Mouse (Mus musculus): ENCODE measurements around the gene Slf2.
A peak's percentile ranks its signal among the peaks of the same experiment; 100 is the strongest.

The Slf2 gene

DNA sequence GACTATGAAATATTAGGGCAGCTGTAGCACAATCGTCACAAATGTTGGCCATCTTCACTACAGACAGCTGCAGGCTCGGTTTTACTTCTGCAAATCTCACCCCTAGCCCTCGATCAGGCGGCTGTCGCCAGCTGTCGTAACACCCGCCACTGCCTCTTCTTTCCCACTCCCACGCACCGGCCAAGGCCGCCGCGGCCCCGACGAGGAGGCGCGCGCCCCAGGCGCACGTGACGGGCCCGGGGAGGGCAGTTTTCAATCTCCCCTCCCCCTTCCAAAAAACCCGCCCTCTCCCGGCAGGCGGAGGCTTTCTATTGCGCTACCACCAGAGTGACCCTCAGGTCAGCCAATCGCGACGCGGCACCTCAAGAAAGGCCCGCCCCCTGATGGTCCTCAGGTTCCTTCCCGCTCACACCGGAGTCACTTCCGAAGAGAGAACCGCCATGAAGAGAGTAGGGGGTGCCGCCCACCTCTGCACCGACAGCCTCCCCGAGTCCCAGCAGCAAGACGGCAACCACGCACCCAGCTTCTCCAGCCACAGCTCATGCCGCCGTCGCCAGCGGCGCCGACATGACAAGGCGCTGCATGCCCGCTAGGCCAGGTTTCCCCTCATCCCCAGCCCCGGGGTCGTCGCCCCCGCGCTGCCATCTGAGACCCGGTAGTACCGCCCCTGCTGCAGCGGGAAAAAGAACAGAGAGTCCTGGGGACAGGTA lies at the start of gene Slf2:
Gene Slf2 (plus strand): TSS at position 408 of the 710 bp plus-strand sequence.
- peak; percentile 98 to 99 for DNase-seq

DNA sequence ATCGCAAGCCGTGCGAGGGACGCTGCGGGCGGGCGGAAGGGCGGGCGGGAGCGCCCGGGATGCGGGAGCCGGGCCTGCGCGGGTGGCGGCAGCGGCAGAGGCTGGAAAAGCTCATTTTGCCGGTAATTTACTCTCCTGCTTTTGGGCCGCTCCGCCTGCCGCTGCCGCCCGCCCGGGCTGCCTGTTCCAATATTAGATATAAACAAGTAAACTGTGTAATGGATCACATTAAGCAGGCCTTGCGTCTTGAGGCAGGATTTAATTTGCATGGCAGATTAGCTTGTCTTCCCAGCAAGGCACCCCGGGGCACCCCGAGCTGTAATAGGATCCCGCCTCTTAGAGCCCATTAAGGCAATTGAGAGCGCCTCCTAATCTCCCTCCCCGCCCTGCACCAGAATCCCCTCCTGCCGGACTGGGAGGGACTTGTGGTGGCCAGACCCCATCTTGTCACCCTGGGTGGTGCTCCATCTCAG lies 48.4 kb upstream of the Slf2 start:
- no peak for DNase-seq

DNA sequence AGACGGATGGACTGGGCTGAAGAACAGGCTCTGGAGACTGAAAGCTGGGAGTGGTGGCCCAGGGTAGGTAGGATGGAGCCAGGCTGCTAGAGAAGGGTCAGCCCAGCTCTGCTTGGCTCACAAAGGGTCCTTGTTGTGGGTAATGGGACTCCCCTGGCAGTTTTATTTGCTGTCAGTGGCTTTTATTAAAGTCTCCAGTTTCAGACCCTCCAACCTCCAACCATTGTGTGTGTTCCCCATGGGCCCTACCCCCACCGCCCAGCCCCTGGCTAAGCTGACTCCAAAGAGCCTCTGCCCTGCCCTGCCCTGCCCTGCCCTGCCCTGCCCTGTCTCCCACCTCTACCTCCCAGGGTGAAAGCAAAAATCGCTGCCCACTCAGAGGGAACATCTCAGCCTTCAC lies 46.6 kb upstream of the Slf2 start:
- DNase-seq, result no peak

DNA sequence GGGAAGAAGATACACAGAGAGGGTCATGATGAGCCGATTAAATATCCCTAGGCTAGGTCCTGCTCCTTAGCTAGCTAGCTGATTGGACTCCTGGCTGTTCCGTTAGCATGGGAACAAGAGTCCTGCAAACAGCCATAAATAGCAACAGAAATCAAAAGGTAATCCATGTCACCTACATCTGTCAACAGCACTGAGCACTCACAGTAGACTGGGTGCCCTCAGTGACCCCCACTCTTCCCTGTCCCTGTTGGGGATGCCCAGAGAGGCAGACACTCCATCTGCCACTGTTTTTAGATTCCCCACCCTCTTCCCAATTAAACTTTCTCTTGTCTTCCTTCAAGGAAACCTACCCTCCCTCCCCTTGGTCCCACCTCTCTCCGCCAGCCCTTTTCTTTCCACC lies 44.5 kb upstream of the Slf2 start:
- DNase-seq, result no peak

DNA sequence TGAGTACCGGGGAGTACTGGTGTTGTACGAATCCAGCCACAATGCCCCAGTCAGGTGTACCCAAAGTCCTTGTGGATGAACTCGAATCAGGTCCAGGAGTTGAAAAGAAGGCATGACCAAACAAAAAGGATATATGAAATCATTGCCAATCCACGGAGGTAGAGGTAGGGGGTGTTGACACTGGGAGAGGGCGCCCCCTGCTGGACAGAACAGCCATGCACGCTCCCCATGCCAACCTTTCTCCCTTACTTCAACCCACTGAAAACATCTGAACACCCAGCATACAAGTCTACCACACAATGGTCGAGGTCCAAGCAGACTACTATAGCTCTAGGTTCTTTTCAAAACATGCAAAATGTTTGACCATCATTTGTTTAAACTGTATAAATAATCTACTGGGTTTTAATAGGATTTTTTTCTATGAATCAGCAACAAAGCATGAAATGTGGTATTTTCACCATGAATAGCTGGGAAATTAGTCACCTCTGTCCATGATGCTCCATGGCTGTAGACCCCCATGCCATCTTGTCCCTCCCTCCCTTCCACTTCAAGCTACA lies 43.2 kb upstream of the Slf2 start:
- DNase-seq, result peak in 1 of 2 experiments; percentile 60

DNA sequence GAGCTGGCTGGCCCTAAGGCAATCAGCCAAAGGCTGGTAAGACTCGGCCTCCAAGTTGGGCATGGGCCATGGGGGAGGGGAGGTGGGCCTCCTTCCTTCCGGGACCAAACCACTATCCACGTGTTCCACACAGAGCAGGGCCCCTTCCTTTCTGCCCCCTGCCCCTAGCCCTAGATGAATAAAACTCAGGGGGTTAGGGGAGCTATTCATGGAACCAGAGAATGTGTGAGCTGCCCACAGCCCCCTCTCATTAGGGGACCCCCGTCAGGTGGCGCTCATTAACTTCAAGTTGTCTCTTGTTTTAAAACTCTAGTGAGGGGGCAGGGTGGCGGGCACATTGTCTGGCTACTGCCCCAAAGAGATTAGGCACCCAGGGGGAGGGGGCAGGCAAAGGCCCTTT lies 41.4 kb upstream of the Slf2 start:
- no peak for DNase-seq

DNA sequence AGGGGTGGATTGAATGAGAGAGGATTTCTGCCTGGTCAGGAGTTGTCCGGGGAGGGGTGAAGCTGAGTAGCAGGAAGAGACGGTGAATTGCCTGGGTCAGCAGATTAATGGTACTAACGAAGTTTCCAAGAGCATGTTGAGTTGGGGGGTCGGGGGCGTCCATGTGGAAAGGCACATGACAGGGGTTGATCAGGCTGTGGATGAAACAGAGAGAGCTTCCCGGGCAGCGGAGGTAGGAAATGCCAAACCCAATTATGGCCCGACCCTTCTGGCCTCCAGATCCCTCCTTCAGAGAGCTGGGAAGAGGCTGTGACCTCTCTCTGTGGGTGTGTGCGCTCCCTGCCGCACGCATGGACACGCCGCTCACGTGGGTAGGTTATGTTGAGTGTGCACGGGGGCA lies 39.5 kb upstream of the Slf2 start:
- DNase-seq, result no peak

DNA sequence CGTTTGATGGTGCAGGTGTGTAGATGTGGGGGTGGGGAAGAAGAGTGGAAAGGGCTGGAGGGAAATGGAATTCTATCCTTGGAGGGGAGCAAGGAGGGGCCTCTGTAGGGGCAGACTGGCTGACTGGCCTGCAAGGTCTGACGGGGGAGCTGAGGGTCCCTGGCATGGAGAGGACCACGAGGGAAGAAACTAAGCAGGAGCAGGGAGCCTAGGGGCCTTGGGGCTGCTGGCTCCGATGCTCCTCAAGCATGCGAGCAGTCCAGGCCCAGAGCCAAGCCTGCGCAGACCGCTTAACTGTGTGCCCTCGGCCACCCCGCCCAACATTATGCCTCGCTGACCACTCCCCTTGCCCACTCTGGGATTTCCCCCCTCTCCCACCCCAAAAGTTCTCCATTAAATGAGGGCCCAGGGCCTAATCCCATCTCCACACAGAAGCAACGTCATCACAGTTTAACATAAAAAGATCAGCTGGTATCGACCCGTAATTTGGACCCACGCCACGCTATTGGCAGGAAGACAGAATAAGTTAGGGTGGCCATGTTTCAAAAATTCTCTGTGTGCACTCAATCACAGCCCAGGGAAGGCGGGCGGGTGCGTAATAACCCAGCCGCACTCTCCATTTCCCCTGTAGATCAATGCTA lies 37.6 kb upstream of the Slf2 start:
- no peak for DNase-seq

DNA sequence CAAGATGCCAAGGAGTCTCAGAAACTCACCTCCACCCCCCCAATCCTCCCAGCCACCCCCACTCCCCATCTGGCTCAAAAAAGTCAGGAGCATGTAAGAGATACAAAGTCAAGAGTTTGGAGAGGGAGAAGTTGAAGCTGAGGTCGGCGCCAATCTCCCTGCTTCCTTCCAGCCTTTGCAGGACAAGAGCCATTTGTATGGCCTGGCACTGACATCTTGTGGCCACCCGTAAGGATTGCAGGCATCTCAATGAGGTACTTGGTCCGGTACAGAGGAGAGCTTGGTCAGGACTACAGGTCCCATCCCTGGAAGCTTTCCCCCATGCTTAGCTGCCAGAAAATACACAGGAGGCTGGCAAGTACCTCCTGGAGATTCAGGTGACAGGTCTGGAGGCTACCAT lies 35.7 kb upstream of the Slf2 start:
- peak in 1 of 2 experiments; percentile 47 for DNase-seq

DNA sequence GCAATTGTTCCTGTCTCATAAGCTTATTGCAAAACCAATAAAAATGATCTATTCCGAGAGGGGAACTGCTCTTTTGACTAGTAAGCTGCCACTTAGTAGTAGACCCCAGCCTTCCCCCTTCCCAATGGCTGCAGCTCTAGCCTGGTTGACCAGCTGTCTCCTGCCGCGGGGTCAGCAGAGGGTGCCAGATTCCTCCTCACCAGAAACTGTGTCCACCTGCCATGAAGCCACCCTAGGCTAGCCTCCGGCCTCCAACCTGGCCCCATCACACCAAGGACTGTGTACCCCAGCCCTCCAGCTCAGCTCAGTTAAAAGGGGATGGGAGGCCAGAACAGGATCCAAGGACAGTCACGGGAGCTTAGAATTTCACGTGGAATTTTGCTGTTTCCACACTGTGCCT lies 34.5 kb upstream of the Slf2 start:
- DNase-seq, result no peak

DNA sequence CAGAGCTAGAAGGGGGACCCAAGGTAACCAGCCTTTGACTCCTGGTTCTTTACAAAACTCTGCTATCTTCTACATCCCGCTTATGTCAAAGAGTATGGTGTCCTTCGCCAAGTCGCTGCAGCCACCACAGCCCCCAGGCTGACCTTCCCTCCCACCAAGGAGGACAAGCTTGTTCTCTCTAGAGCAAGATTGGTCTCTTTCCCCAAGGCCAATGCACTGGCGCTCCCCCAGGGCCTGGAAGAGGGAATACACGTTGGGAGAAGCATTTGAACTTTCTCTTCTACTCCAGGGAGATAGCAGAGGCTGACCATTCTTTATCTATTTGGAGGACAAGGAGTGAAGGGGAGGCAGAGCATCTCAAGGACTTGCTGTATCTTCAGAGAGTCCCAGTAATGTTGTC lies 33.4 kb upstream of the Slf2 start:
- DNase-seq, result no peak

DNA sequence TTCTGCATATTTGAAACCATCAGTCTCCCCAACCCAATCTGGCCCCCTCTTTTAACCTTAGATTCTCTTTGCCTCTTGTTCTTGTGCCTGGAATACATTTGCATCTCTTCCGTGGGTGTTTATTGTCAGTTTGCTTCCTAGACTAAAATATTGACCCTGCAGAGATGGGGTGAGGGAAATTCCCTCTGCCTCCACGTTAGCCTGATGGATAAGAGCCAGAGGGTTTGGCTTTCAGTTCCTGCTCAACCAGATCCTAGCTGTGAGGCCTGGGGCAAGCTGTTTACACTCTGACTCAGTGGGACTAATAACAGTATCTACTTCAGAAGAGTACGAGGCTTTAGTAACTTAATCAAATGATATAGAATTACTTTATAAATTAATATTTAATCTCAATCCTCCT lies 32.3 kb upstream of the Slf2 start:
- DNase-seq, result no peak

DNA sequence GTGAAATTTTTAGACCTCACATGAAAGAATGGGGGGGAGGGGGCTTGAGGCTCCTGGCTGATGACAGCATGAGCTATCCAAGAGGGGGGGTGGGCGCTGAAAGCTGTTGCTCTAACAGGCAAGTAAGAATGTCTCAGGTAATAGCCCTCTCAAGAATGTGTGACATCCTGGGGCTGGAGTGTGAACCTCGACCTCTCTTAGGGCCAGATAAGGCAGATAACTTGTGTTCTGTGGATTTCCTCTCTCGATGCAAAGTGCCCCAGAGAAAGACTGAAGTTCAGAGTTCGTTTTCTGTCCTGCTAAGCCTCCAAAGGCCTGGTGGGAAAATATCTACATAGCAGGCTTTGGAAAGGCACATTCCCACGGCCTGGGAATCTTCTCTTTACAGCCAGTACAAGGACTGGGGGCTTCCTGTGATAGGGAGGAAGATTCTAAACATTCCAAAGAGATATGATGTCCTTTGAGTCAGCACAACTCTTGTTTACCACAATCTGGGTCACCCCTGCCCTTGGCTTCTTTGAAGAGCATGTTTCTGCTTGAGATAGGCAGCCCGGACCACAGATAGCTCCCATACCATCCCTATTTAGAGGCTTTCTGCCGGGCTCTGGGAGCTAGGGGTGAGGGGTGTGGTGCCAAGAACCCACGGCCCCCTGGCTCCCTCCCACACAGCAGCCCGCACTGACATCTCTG lies 31.7 kb upstream of the Slf2 start:
- no peak for DNase-seq

DNA sequence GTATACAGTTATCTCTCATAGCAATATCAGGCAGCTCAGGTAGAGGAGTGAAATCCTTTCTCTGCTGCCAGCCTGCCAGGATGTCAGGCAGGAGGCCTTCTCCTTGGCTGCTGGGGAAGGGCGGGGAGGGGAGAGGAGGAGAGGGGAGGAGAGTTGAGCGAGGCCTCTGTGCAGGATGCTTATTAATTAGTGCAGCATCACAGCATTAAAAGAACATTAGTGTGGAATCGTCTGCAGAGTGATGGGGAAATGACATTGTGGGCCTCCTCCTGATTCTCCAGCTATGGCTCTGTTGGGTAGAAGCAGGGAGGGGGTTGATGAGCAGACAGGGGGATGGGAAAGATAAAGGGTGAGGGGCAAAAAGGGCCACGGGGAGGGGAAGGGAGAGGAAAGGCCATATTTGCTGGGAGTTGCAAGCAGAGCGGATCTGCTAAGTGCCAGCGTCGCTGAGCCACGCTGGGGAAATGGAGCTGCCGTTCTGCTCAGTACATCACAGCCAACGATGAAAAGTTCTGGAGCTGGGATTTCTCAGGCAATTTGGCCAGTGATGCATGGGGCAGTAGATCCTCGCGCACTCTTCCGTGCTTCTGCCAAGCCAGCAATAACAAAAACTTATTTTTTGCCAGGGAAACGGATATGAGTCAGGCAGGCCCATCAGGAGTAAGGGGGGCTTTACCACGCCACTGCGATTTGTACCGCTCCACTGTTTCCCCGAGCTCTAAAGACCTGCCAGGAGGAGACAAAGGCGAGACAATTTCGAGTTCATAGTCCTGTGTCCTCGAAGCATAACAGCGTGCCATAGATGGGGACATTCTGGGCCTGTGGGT lies 30.8 kb upstream of the Slf2 start:
- DNase-seq, result no peak

DNA sequence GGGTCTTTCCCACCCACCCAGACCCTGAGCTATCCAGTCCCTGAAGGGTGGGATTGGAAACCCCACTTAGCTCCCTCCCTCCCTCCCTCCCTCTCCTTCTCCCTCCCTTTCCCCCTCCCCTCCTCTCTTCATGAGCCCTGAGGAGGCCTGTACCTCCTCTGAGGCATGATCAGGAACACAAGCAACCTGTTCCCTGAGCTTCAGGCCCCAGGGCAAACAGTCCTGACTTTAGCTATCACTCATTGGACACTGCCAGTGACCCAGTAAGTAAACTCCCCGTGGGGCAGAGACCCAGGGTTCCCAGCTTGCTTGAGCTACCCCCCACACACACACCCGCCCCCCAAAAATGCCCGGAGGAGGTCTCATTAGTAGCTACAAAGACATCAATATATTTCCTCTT lies 29.9 kb upstream of the Slf2 start:
- no peak for DNase-seq

DNA sequence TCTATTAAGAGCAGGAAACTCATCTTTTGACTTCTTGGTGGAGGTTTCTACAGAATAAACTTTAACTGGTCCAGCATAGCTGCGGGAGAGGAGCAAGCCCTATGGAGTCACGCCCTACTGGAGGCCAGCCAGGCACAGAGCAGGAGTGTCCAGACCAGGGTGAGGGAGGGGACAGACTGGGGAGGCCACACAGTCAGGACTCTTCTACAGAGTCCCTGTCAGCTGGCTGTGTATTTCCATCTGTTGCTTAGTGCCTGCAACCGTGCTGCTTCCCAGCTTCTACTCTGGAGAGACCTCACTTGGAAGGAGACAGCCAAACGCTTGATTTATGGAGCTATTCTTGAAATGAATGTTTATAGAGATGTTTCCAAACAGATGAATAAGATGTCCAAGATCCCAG lies 28.6 kb upstream of the Slf2 start:
- no peak for DNase-seq

DNA sequence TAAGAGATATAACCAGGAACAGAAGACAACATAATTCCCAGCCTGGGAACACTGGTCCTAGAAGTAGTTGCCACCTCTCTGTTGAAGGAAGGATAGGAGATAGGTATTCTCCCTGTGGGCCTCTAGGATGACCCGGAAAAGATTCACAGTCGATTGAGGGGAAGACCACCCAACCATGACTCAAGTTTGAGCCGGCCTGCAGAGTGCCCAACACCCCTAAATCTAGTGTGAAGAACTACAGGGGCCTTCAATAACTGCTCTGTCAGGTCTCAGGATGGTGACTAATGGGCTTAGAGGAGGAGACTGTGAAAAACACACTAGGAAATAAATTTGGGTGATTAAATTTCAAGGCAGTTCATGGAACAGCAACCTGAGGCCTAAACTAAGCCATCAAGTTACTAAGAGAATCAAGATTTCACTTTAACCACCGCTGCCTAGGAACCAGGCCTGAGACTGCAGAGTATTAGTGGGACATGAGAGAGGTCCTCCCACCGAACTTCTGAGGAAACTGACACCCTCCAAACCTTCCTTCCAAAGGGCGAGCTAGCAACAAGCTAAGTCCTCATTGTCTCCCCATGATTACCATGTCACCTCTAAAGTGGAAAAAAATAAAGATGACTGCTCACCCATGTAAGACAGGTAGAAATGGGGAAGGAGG lies 27.5 kb upstream of the Slf2 start:
- no peak for DNase-seq

DNA sequence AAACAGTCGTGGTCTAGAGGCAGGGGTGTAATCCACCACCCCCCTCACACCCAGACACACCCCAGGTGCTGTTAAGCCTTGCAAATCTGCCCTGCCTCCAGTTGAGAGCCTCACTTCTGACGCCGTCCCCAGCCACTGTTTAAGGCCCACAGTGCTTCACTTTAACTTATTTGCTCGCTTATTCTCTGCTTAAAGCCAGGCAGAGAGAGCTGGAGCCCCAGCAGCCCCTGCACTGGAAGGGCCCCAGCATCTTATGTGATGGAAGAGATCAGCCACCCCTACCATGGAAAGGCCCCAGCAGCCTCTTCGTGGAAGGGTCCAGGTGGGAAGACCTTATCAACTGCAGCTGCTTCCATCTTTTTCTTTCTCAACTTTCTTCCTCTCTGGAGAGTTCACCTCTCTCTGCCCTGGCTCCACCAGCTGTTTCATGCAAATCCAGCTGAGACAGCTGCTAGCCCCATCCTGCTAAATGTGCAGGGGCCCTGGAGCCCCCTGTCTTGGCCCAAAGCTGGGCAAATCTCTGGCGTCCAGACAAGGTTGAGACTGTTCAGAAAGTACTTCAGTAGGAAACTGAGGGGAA lies 26.7 kb upstream of the Slf2 start:
- no peak for DNase-seq

DNA sequence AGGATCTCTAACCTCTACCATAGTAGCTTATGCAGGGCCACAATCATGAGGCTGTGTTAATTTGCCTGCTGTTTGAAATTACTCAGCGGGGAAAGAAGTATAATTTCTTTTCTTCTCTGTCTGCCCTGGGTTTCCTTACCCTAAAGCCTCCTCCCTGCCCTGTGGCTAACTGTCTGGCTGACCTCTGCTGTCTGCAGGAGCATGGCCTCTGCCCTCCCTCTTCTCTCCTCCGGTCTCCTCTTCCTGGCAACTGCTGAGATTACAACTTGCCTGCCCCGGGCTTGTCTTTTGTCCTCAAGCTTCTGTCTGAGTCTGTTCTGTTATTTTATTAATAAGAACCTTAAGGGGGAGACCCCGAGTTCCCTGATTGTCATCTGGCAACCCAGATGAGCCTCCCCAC lies 25.6 kb upstream of the Slf2 start:
- DNase-seq, result no peak

DNA sequence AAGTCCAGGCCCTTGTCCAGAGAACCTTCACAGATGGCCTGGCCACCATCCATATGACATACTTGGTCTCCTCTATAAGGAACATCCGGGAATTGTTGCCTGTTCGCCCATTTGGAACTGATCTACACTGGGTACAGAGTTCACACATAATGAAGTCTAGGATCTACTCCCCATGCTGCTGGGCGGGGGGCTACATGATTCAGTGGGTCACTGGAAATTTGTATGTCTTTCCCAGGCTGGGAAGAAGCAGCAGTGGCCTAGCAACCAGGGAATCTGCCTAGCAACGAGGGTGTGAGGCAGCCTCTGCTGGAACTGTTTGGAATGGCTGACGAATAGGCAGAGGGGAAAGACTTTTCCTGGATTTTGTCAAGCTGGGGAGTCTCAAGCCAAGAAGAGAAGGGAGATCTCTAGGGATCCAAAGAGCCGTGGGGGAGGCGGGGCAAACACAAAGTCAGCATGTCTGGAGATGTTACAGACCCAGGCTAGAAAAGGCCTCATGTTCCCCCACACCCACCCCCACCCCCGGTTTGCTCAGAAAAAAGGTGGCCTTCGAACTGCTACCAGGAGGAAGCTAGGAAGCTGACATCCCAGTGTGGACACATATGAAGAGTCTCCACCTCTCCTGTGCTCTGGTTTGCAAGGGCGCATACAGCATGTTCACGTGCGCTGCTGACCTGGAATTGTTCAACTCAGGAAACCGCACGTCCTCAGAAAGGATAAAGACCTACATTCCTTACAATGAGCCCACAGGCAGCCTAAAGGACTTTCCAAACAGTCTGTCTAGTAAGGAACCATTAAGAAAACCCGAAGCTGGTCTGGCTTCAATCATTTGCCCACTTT lies 22.9 kb upstream of the Slf2 start:
- no peak for DNase-seq
